Mouse (Mus musculus): Measurements from ENCODE around the gene Il2ra. TPM values are rescaled to one million over a fixed set of nuclear protein-coding genes. Genes with fewer than 3 reads are reported as not detected.

Il2ra gene
- polyA plus RNA-seq, 1 experiment from 2014 or later = not detected

DNA sequence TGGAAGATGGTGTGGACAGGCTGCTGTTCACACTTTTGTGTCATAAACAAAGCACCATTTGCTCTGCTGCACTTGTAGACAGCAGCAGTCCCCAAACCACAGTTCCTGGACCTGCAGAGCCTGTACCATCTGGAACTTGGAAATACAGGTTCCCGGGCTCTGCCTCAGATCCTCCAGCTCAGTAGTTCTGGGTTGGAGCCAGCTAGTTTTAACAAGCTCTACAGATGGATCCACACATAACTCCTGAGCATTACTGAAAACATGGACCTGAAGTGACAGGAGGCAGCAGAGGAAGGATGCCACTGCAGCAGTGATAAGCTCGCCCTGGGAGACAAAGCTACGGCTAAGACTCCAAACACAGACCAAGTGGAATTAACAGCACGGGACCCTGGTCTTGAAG lies 71.9 kb downstream of the Il2ra start:
- WGBS = 61% methylated on average over 4 of the region's 4 CpGs
- peaks cover 13% of the 10 kb centered on the region; the same call in 1 of the 2 replicates for H3K36me3 ChIP-seq (ENCODE audit: control insufficient read depth, insufficient read depth, low read length)
- H3K27ac ChIP-seq (replicated peaks in 1 of 2; ENCODE audit: control insufficient read depth in 1 of 2, insufficient read depth in 1 of 2, low read depth in 2 of 2, low read length in 2 of 2) = no peak overlapping the region
- ATAC-seq (ENCODE audit: insufficient number of reproducible peaks, insufficient read depth, low FRiP score, low read depth) = no peak
- no peaks in the 10 kb centered on the region for H3K4me1 ChIP-seq (ENCODE audit: control insufficient read depth in 2 of 2, insufficient read depth in 2 of 2, low read length in 2 of 2)
- H3K4me3 ChIP-seq (ENCODE audit: control insufficient read depth in 1 of 2, insufficient read depth in 1 of 2, low read depth in 1 of 2, low read length in 2 of 2) = no peak overlapping the region
- H3K4me2 ChIP-seq (ENCODE audit: low read length) = no peak overlapping the region
- no peaks in the 10 kb centered on the region for H3K9me3 ChIP-seq (ENCODE audit: control insufficient read depth, low read length)
- H3K27me3 ChIP-seq (ENCODE audit: control insufficient read depth, insufficient read depth, low read length) = no peaks in the 10 kb centered on the region
- no peak overlapping the region for H3K9ac ChIP-seq (ENCODE audit: low read length)

- Histone ChIP-seq H3K9ac (ENCODE audit: low read length) (no peak overlapping the region), H3K4me2 (ENCODE audit: low read length) (no peak overlapping the region), H3K4me3 (ENCODE audit: control insufficient read depth in 1 of 2, insufficient read depth in 1 of 2, low read depth in 1 of 2, low read length in 2 of 2) (no peak overlapping the region), H3K9me3 (ENCODE audit: control insufficient read depth, low read length) (no peaks in the 10 kb centered on the region), H3K4me1 (ENCODE audit: control insufficient read depth in 2 of 2, insufficient read depth in 2 of 2, low read length in 2 of 2) (no peaks in the 10 kb centered on the region), H3K36me3 (ENCODE audit: control insufficient read depth, insufficient read depth, low read length) (peaks cover 25% of the 10 kb centered on the region), H3K27ac (replicated peaks in 1 of 2; ENCODE audit: control insufficient read depth in 1 of 2, insufficient read depth in 1 of 2, low read depth in 2 of 2, low read length in 2 of 2) (no peak overlapping the region), H3K27me3 (ENCODE audit: control insufficient read depth, insufficient read depth, low read length) (no peaks in the 10 kb centered on the region)
- no peak for ATAC-seq (ENCODE audit: insufficient number of reproducible peaks, insufficient read depth, low FRiP score, low read depth)
- WGBS = 82% methylated on average over 2 of the region's 2 CpGs
Observed at GRCm38 (mm10) chr2:11718573-11718972, 76.0 kb downstream of the Il2ra start.

DNA sequence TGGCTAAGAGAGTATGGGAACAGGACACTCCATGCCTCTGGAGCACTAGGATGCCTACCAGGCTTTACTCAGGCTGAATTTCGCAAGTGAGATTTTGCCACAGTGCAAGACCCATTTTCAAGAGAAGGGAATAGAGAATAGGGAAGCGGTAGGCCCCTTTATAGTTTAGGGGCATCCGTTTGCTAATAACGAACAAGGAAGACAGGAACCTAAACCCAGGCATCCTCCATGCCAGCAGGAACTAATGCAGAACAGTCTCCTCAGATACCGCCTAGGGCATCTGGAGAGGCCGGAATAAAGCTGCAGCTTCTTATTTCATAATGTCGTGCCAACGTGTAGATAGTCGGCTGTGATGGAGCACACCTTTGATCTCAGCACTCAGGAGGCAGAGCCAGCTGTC lies 80.0 kb downstream of the Il2ra start:
- Histone ChIP-seq H3K9me3 (ENCODE audit: control insufficient read depth, low read length) (no peaks in the 10 kb centered on the region), H3K27me3 (ENCODE audit: control insufficient read depth, insufficient read depth, low read length) (no peaks in the 10 kb centered on the region), H3K36me3 (ENCODE audit: control insufficient read depth, insufficient read depth, low read length) (peaks cover 33% of the 10 kb centered on the region), H3K27ac (replicated peaks in 1 of 2; ENCODE audit: control insufficient read depth in 1 of 2, insufficient read depth in 1 of 2, low read depth in 2 of 2, low read length in 2 of 2) (no peak overlapping the region), H3K9ac (ENCODE audit: low read length) (no peak overlapping the region), H3K4me2 (ENCODE audit: low read length) (no peak overlapping the region), H3K4me1 (ENCODE audit: control insufficient read depth in 2 of 2, insufficient read depth in 2 of 2, low read length in 2 of 2) (no peaks in the 10 kb centered on the region), H3K4me3 (ENCODE audit: control insufficient read depth in 1 of 2, insufficient read depth in 1 of 2, low read depth in 1 of 2, low read length in 2 of 2) (no peak overlapping the region)
- 83% methylated on average over 9 of the region's 9 CpGs for WGBS
- no peak for ATAC-seq (ENCODE audit: insufficient number of reproducible peaks, insufficient read depth, low FRiP score, low read depth)

DNA sequence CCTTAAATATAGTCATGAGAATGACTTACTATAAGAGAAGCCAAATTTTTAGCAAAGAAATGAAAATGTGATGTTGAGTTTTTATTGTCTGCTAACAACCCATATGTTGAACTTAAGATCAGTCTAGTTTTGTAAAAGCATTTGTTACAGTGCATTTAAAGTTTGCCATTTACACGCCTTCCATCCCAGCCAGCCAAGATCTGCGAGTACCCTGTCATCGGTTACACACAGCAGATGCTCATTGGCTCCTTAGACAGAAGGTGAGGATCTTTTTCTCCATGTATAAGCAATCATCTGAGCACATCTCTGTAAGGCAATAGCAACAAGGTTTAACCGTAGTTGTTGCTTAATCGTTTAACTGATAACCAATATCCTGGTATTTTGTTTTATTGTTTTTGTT lies 85.0 kb downstream of the Il2ra start:
- Histone ChIP-seq H3K4me2 (ENCODE audit: low read length) (no peak overlapping the region), H3K27ac (replicated peaks in 1 of 2; ENCODE audit: control insufficient read depth in 1 of 2, insufficient read depth in 1 of 2, low read depth in 2 of 2, low read length in 2 of 2) (no peak overlapping the region), H3K4me1 (ENCODE audit: control insufficient read depth in 2 of 2, insufficient read depth in 2 of 2, low read length in 2 of 2) (no peaks in the 10 kb centered on the region), H3K27me3 (ENCODE audit: control insufficient read depth, insufficient read depth, low read length) (no peaks in the 10 kb centered on the region), H3K9ac (ENCODE audit: low read length) (no peak overlapping the region), H3K4me3 (ENCODE audit: control insufficient read depth in 1 of 2, insufficient read depth in 1 of 2, low read depth in 1 of 2, low read length in 2 of 2) (no peak overlapping the region), H3K9me3 (ENCODE audit: control insufficient read depth, low read length) (no peaks in the 10 kb centered on the region), H3K36me3 (ENCODE audit: control insufficient read depth, insufficient read depth, low read length) (peaks cover 18% of the 10 kb centered on the region)
- 90% methylated on average over 5 of the region's 5 CpGs for WGBS
- ATAC-seq (ENCODE audit: insufficient number of reproducible peaks, insufficient read depth, low FRiP score, low read depth) = no peak

DNA sequence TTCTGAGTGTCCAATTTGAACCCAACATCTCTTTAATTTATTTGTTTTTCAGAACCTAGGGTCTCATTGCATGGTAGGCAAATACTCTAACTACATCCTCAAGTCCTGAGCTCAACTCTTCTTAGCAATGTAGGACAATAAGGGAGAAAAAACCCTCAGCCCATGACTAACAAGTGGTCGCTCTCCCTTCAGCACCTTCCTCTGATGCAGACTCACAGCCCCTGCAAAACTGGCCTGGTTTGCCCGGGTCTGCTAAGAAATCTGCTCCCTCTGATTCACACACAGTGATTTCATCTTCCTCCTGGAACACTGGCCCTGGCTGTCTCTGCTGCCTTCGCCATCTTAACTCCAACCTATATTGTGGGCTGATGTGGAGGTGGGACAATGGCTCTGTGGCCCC lies 86.5 kb downstream of the Il2ra start:
- peaks cover 22% of the 10 kb centered on the region for H3K36me3 ChIP-seq (ENCODE audit: control insufficient read depth, insufficient read depth, low read length)
- H3K27me3 ChIP-seq (ENCODE audit: control insufficient read depth, insufficient read depth, low read length) = no peaks in the 10 kb centered on the region
- H3K27ac ChIP-seq (replicated peaks in 1 of 2; ENCODE audit: control insufficient read depth in 1 of 2, insufficient read depth in 1 of 2, low read depth in 2 of 2, low read length in 2 of 2) = no peak overlapping the region
- no peak overlapping the region for H3K4me2 ChIP-seq (ENCODE audit: low read length)
- ATAC-seq (ENCODE audit: insufficient number of reproducible peaks, insufficient read depth, low FRiP score, low read depth) = no peak
- H3K4me3 ChIP-seq (ENCODE audit: control insufficient read depth in 1 of 2, insufficient read depth in 1 of 2, low read depth in 1 of 2, low read length in 2 of 2) = no peak overlapping the region
- H3K9ac ChIP-seq (ENCODE audit: low read length) = no peak overlapping the region
- no peaks in the 10 kb centered on the region for H3K4me1 ChIP-seq (ENCODE audit: control insufficient read depth in 2 of 2, insufficient read depth in 2 of 2, low read length in 2 of 2)
- H3K9me3 ChIP-seq (ENCODE audit: control insufficient read depth, low read length) = no peaks in the 10 kb centered on the region
- WGBS = 58% methylated on average over 3 of the region's 3 CpGs

DNA sequence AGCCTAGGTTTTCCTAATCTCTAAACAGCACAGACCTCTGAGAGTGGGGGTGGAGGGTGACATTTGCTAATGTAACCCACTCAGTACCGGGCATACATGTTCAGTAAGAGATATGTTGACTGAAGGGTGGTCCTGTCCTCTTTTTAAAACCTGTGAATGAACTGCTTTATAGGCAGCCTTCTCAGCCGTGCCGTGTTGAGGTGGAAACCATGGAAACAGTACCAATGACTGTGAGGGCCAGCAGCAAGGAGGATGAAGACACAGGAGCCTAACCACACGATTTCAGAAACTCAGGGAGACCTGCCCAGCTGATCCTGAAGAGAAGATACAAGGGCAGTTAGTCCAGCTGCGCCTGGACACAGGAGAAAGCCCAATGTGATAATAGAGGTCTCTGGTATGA lies 90.4 kb downstream of the Il2ra start:
- Histone ChIP-seq H3K4me3 (ENCODE audit: control insufficient read depth in 1 of 2, insufficient read depth in 1 of 2, low read depth in 1 of 2, low read length in 2 of 2) (no peak overlapping the region), H3K36me3 (ENCODE audit: control insufficient read depth, insufficient read depth, low read length) (peaks cover 10% of the 10 kb centered on the region; the same call in 1 of the 2 replicates), H3K9me3 (ENCODE audit: control insufficient read depth, low read length) (no peaks in the 10 kb centered on the region), H3K9ac (ENCODE audit: low read length) (no peak overlapping the region), H3K27me3 (ENCODE audit: control insufficient read depth, insufficient read depth, low read length) (no peaks in the 10 kb centered on the region), H3K27ac (replicated peaks in 1 of 2; ENCODE audit: control insufficient read depth in 1 of 2, insufficient read depth in 1 of 2, low read depth in 2 of 2, low read length in 2 of 2) (no peak overlapping the region), H3K4me1 (ENCODE audit: control insufficient read depth in 2 of 2, insufficient read depth in 2 of 2, low read length in 2 of 2) (no peaks in the 10 kb centered on the region), H3K4me2 (ENCODE audit: low read length) (no peak overlapping the region)
- 68% methylated on average over 5 of the region's 5 CpGs for WGBS
- no peak for ATAC-seq (ENCODE audit: insufficient number of reproducible peaks, insufficient read depth, low FRiP score, low read depth)

DNA sequence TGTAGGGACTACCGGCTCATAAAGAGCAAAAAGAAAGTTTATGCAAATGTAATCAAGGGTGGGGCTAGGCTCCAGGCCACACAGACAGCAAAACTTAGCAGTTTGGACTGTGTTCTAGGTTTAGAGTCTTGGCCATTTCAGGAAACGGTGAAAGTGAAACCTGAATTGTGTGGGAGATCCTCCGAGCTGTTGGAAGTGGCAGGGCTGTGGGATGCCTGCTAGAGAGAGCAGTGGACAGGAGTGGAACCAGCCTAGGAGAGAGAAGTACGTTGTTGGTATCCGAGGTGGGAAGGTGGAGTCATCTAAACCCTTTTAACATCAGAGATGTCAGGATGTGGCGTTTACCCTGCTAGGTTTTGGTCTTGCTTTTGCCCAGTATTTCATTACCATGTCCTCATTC lies 93.2 kb downstream of the Il2ra start:
- no peak overlapping the region for H3K27ac ChIP-seq (replicated peaks in 1 of 2; ENCODE audit: control insufficient read depth in 1 of 2, insufficient read depth in 1 of 2, low read depth in 2 of 2, low read length in 2 of 2)
- H3K4me2 ChIP-seq (ENCODE audit: low read length) = no peak overlapping the region
- H3K4me1 ChIP-seq (ENCODE audit: control insufficient read depth in 2 of 2, insufficient read depth in 2 of 2, low read length in 2 of 2) = no peaks in the 10 kb centered on the region
- no peak for ATAC-seq (ENCODE audit: insufficient number of reproducible peaks, insufficient read depth, low FRiP score, low read depth)
- H3K36me3 ChIP-seq (ENCODE audit: control insufficient read depth, insufficient read depth, low read length) = peaks cover 29% of the 10 kb centered on the region
- H3K9me3 ChIP-seq (ENCODE audit: control insufficient read depth, low read length) = no peaks in the 10 kb centered on the region
- H3K4me3 ChIP-seq (ENCODE audit: control insufficient read depth in 1 of 2, insufficient read depth in 1 of 2, low read depth in 1 of 2, low read length in 2 of 2) = no peak overlapping the region
- no peak overlapping the region for H3K9ac ChIP-seq (ENCODE audit: low read length)
- no peaks in the 10 kb centered on the region for H3K27me3 ChIP-seq (ENCODE audit: control insufficient read depth, insufficient read depth, low read length)
- 84% methylated on average over 6 of the region's 6 CpGs for WGBS

DNA sequence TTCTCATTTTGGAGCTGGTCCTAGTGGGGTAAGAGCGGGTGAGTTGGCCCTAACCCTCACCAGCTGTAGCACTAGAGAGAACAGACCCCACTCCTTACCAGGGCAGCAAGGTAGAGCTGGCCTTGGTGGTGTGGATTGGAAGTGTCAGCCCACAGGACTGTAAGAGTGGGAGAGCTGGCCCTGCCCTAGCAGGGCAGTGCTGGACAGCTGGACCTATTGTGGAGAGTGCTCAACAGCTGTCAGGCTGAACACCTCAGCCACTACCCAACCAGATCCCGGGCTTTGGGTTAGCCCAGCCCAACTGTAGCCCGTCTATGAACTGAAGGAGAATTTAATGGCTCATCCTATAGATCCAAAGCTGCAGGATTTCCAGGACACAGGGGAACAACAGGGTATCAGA lies 96.2 kb downstream of the Il2ra start:
- H3K27me3 ChIP-seq (ENCODE audit: control insufficient read depth, insufficient read depth, low read length) = no peaks in the 10 kb centered on the region
- H3K9ac ChIP-seq (ENCODE audit: low read length) = no peak overlapping the region
- no peak overlapping the region for H3K4me3 ChIP-seq (ENCODE audit: control insufficient read depth in 1 of 2, insufficient read depth in 1 of 2, low read depth in 1 of 2, low read length in 2 of 2)
- no peak for ATAC-seq (ENCODE audit: insufficient number of reproducible peaks, insufficient read depth, low FRiP score, low read depth)
- no peak overlapping the region for H3K4me2 ChIP-seq (ENCODE audit: low read length)
- H3K9me3 ChIP-seq (ENCODE audit: control insufficient read depth, low read length) = no peaks in the 10 kb centered on the region
- H3K36me3 ChIP-seq (ENCODE audit: control insufficient read depth, insufficient read depth, low read length) = peaks cover 55% of the 10 kb centered on the region
- H3K27ac ChIP-seq (replicated peaks in 1 of 2; ENCODE audit: control insufficient read depth in 1 of 2, insufficient read depth in 1 of 2, low read depth in 2 of 2, low read length in 2 of 2) = no peak overlapping the region
- 86% methylated on average over 3 of the region's 3 CpGs for WGBS
- H3K4me1 ChIP-seq (ENCODE audit: control insufficient read depth in 2 of 2, insufficient read depth in 2 of 2, low read length in 2 of 2) = no peaks in the 10 kb centered on the region
